Comparison of ENCODE assay signal across 26 mouse cellular contexts in genomic region chr13:82305076-82305475, GRCm38 (mm10).
A peak's percentile ranks its signal among the peaks of the same experiment; 100 is the strongest.
DNase-seq lines count a peak whose midpoint lies in the region; ATAC-seq and TF ChIP-seq lines count a peak whose summit lies in the region.
"Had no signal": no experiment of that assay in that cellular context is flagged by ENCODE, and none has a peak within 500 bp of the region (broad histone marks: within the 10 kb centered on the region; RNA-seq: fewer than 3 reads in every experiment).

No protein-coding gene starts in this region.

- TF ChIP-seq POLR2A in olfactory bulb, adult 2 months (IDR thresholded peaks at IDR 0.05; ENCODE audit: insufficient read depth, low read depth, low read length) = no peak

- H3K4me1 ChIP-seq in megakaryocyte, embryonic 14.5 days = no peaks in the 10 kb centered on the region
- peaks cover 6% of the 10 kb centered on the region; the same call in 1 of the 2 replicates for H3K4me1 ChIP-seq in forebrain, embryonic 12.5 days
- H3K4me1 ChIP-seq in forebrain, embryonic 15.5 days = peaks cover 10% of the 10 kb centered on the region
- peaks cover 4% of the 10 kb centered on the region; the same call in 1 of the 2 replicates for H3K4me1 ChIP-seq in olfactory bulb, adult 2 months (ENCODE audit: control insufficient read depth, insufficient read depth, low read length)
- H3K4me1 ChIP-seq: neural tube, embryonic 13.5 days had no signal

- H3K9me3 ChIP-seq in megakaryocyte, embryonic 14.5 days = no peaks in the 10 kb centered on the region
- H3K9me3 ChIP-seq in forebrain, embryonic 12.5 days = no peaks in the 10 kb centered on the region
- no peaks in the 10 kb centered on the region for H3K9me3 ChIP-seq in forebrain, embryonic 15.5 days
- H3K9me3 ChIP-seq: heart, embryonic 12.5 days; neural tube, embryonic 13.5 days had no signal

- TF ChIP-seq CTCF in olfactory bulb, adult 2 months (IDR thresholded peaks at IDR 0.05; ENCODE audit: insufficient read depth, low read depth, low read length) = no peak

- WGBS in forebrain, embryonic 12.5 days = 39% methylated on average over 6 of the region's 6 CpGs
- 14% methylated on average over 6 of the region's 6 CpGs for WGBS in forebrain, embryonic 15.5 days
- whole genome bisulfite sequencing in olfactory bulb, adult 2 months = 62% methylated on average over 6 of the region's 6 CpGs

- no peak overlapping the region for H3K9ac ChIP-seq in forebrain, embryonic 12.5 days
- no peak overlapping the region for H3K9ac ChIP-seq in forebrain, embryonic 15.5 days (replicated peaks)
- H3K9ac ChIP-seq: heart, embryonic 12.5 days; hindbrain, embryonic 14.5 days; liver, embryonic 14.5 days; neural tube, embryonic 13.5 days had no signal

- ATAC-seq in megakaryocyte, adult 5-6 weeks (ENCODE audit: poor library complexity, severe bottlenecking) = no peak
- ATAC-seq in forebrain, embryonic 12.5 days (ENCODE audit: low FRiP score) = peak; percentile 91
- peak; percentile 88 for ATAC-seq in forebrain, embryonic 15.5 days (replicated peaks)
- ATAC-seq: intestine, postnatal 0 days had no signal

- peak overlapping the region; percentile 42 for H3K4me3 ChIP-seq in megakaryocyte, embryonic 14.5 days (replicated peaks)
- no peak overlapping the region for H3K4me3 ChIP-seq in forebrain, embryonic 12.5 days (replicated peaks)
- no peak overlapping the region for H3K4me3 ChIP-seq in forebrain, embryonic 15.5 days
- H3K4me3 ChIP-seq in olfactory bulb, adult 2 months (ENCODE audit: insufficient read depth, low read depth, low read length) = no peak overlapping the region
- H3K4me3 ChIP-seq: gastrocnemius, adult 2 months; heart, adult 2 months; heart, embryonic 12.5 days; neural tube, embryonic 13.5 days had no signal

- H3K27me3 ChIP-seq in megakaryocyte, embryonic 14.5 days (replicated peaks) = no peaks in the 10 kb centered on the region
- H3K27me3 ChIP-seq in forebrain, embryonic 12.5 days = no peaks in the 10 kb centered on the region
- H3K27me3 ChIP-seq in forebrain, embryonic 15.5 days = no peaks in the 10 kb centered on the region
- H3K27me3 ChIP-seq: heart, embryonic 12.5 days; neural tube, embryonic 13.5 days had no signal

- no peak for DNase-seq in cerebellum, postnatal 14 days
- no peak for DNase-seq in right cerebral cortex, postnatal 4 days
- DNase-seq: adrenal gland, postnatal 25 days; cerebellum, adult 18-20 months; cerebellum, postnatal 36 days; gastrocnemius, adult 2 months; gastrocnemius, postnatal 36 days; heart, adult 2 months; heart, postnatal 4 days; kidney, adult 9 months; kidney, postnatal 14 days; liver; lung, adult 2 months; lung, postnatal 10 days; thymus, postnatal 4 days had no signal

- H3K27ac ChIP-seq in forebrain, embryonic 12.5 days = no peak overlapping the region
- H3K27ac ChIP-seq in forebrain, embryonic 15.5 days (replicated peaks) = no peak overlapping the region
- H3K27ac ChIP-seq in olfactory bulb, adult 2 months (ENCODE audit: insufficient read depth, low read depth, low read length) = 0 out of 2 replicates have a peak overlapping the region, but pooled peaks have one; percentile 41
- H3K27ac ChIP-seq: gastrocnemius, adult 2 months; heart, adult 2 months; hindbrain, embryonic 14.5 days; liver, embryonic 14.5 days; macrophage; neural tube, embryonic 13.5 days had no signal

- H3K4me2 ChIP-seq in forebrain, embryonic 12.5 days = no peak overlapping the region
- no peak overlapping the region for H3K4me2 ChIP-seq in forebrain, embryonic 15.5 days (replicated peaks)
- H3K4me2 ChIP-seq: heart, embryonic 12.5 days; hindbrain, embryonic 14.5 days; neural tube, embryonic 13.5 days had no signal

- no peaks in the 10 kb centered on the region for H3K36me3 ChIP-seq in megakaryocyte, embryonic 14.5 days (replicated peaks; ENCODE audit: low read length)
- no peaks in the 10 kb centered on the region for H3K36me3 ChIP-seq in forebrain, embryonic 12.5 days (replicated peaks)
- no peaks in the 10 kb centered on the region for H3K36me3 ChIP-seq in forebrain, embryonic 15.5 days
- H3K36me3 ChIP-seq: heart, embryonic 12.5 days; neural tube, embryonic 13.5 days had no signal
